ENCODE assay signal across 9 mouse cellular contexts in the genomic region with DNA sequence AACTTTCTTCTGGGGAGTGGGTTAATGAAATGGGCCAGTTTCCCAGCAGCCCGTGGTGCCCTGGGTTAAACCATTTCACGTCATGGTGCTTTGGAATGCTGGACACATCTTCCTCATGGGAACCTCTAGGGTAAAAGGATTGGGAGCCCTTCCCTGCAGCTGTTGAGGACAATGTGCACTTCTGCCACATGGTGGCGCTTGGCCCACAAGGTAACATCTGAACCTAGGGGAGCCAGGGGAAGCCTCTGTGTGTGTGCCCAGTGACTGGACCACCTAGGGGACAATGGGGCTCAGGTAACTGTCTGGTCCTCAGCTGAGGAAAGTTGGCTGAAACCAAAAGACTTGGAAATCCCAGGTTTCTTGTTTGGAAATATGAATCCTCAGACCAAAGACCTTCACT. TPM values are rescaled to one million over a fixed set of nuclear protein-coding genes. Genes with fewer than 3 reads are reported as not detected.
A peak's percentile ranks its signal among the peaks of the same experiment; 100 is the strongest.
DNase-seq lines count a peak whose midpoint lies in the region; ATAC-seq and TF ChIP-seq lines count a peak whose summit lies in the region.
"Had no signal": no experiment of that assay in that cellular context is flagged by ENCODE, and none has a peak within 500 bp of the region (broad histone marks: within the 10 kb centered on the region; RNA-seq: fewer than 3 reads in every experiment).

No protein-coding gene starts in this region.

- H3K4me3 ChIP-seq in hindbrain, embryonic 10.5 days: no peak overlapping the region
- no peak overlapping the region for H3K4me3 ChIP-seq in hindbrain, embryonic 12.5 days
- H3K4me3 ChIP-seq in intestine, embryonic 15.5 days (replicated peaks): no peak overlapping the region
- H3K4me3 ChIP-seq in liver, adult 2 months (ENCODE audit: insufficient read depth, low read depth, low read length): no peak overlapping the region
- no peak overlapping the region for H3K4me3 ChIP-seq in neural tube, embryonic 11.5 days (ENCODE audit: low read depth, low read length)

- WGBS in hindbrain, embryonic 10.5 days: 8% methylated on average over 3 of the region's 3 CpGs
- WGBS in hindbrain, embryonic 12.5 days: 9% methylated on average over 3 of the region's 3 CpGs
- 3% methylated on average over 3 of the region's 3 CpGs for WGBS in intestine, embryonic 15.5 days
- WGBS in liver, adult 2 months: 1% methylated on average over 3 of the region's 3 CpGs
- WGBS in neural tube, embryonic 11.5 days: 3% methylated on average over 3 of the region's 3 CpGs

- TF ChIP-seq POLR2A in liver, adult 2 months (IDR thresholded peaks at IDR 0.05; ENCODE audit: extremely low read depth, insufficient read depth, low read length): no peak

- H3K9ac ChIP-seq in hindbrain, embryonic 12.5 days: no peak overlapping the region
- no peak overlapping the region for H3K9ac ChIP-seq in intestine, embryonic 15.5 days
- H3K9ac ChIP-seq in liver, adult 2 months (ENCODE audit: low read depth, low read length): no peak overlapping the region
- H3K9ac ChIP-seq in neural tube, embryonic 11.5 days (ENCODE audit: low read length): no peak overlapping the region

- no peak overlapping the region for H3K27ac ChIP-seq in hindbrain, embryonic 10.5 days
- H3K27ac ChIP-seq in hindbrain, embryonic 12.5 days: no peak overlapping the region
- H3K27ac ChIP-seq in intestine, embryonic 15.5 days: no peak overlapping the region
- no peak overlapping the region for H3K27ac ChIP-seq in liver, adult 2 months (replicated peaks; ENCODE audit: insufficient read depth, low read depth, low read length)
- no peak overlapping the region for H3K27ac ChIP-seq in neural tube, embryonic 11.5 days (ENCODE audit: low read depth, low read length)
- H3K27ac ChIP-seq: macrophage had no signal

- H3K9me3 ChIP-seq in hindbrain, embryonic 10.5 days: no peaks in the 10 kb centered on the region
- 0 out of 2 replicates have a peak, but pooled peaks cover 3% of the 10 kb centered on the region for H3K9me3 ChIP-seq in hindbrain, embryonic 12.5 days (replicated peaks)
- H3K9me3 ChIP-seq in intestine, embryonic 15.5 days: no peaks in the 10 kb centered on the region
- no peaks in the 10 kb centered on the region for H3K9me3 ChIP-seq in neural tube, embryonic 11.5 days (ENCODE audit: control insufficient read depth, low read length)

- H3K4me1 ChIP-seq in hindbrain, embryonic 10.5 days (replicated peaks): peaks cover 13% of the 10 kb centered on the region; the same call in 1 of the 2 replicates
- H3K4me1 ChIP-seq in hindbrain, embryonic 12.5 days: peaks cover 4% of the 10 kb centered on the region; the same call in 1 of the 2 replicates
- no peaks in the 10 kb centered on the region for H3K4me1 ChIP-seq in intestine, embryonic 15.5 days (replicated peaks)
- no peaks in the 10 kb centered on the region for H3K4me1 ChIP-seq in liver, adult 2 months (ENCODE audit: control insufficient read depth, insufficient read depth, low read length)
- no peaks in the 10 kb centered on the region for H3K4me1 ChIP-seq in neural tube, embryonic 11.5 days (ENCODE audit: control insufficient read depth, insufficient read depth, low read length)

- DNase-seq in hindbrain, embryonic 10.5 days (ENCODE audit: low spot score): peak; percentile 73
- DNase-seq in cerebellum, adult 8-10 months: peak; percentile 69
- peak; percentile 62 to 69 for DNase-seq in frontal cortex, postnatal 25 days (ENCODE audit: low spot score in 2 of 2)
- DNase-seq in liver, adult 2 months (ENCODE audit: extremely low read depth, low read depth, low spot score): peak; percentile 18
- peak; percentile 82 for DNase-seq in neural tube, embryonic 11.5 days (ENCODE audit: low spot score)
- peak; percentile 79 for DNase-seq in splenic B cell, adult 2 months (ENCODE audit: low read depth, low spot score)

- H3K79me2 ChIP-seq in liver, adult 2 months (ENCODE audit: control insufficient read depth, insufficient read depth, low read length): no peaks in the 10 kb centered on the region

- peak; percentile 94 for TF ChIP-seq CTCF in liver, adult 2 months (IDR thresholded peaks at IDR 0.05; ENCODE audit: low read depth, low read length)

- no peaks in the 10 kb centered on the region for H3K27me3 ChIP-seq in hindbrain, embryonic 10.5 days (ENCODE audit: insufficient read depth, poor library complexity, severe bottlenecking)
- H3K27me3 ChIP-seq in hindbrain, embryonic 12.5 days: no peaks in the 10 kb centered on the region
- no peaks in the 10 kb centered on the region for H3K27me3 ChIP-seq in intestine, embryonic 15.5 days (replicated peaks)
- H3K27me3 ChIP-seq in liver, adult 2 months (ENCODE audit: control insufficient read depth, insufficient read depth, low read length): no peaks in the 10 kb centered on the region
- H3K27me3 ChIP-seq in neural tube, embryonic 11.5 days (ENCODE audit: control insufficient read depth, insufficient read depth, low read length): no peaks in the 10 kb centered on the region
- no peaks in the 10 kb centered on the region for H3K27me3 ChIP-seq in splenic B cell, adult 2 months (ENCODE audit: control insufficient read depth, insufficient read depth, low read length, poor library complexity, severe bottlenecking)

- peaks cover 25% of the 10 kb centered on the region; the same call in 1 of the 2 replicates for H3K36me3 ChIP-seq in hindbrain, embryonic 10.5 days
- peaks cover 19% of the 10 kb centered on the region for H3K36me3 ChIP-seq in hindbrain, embryonic 12.5 days
- no peaks in the 10 kb centered on the region for H3K36me3 ChIP-seq in intestine, embryonic 15.5 days
- H3K36me3 ChIP-seq in liver, adult 2 months (ENCODE audit: control insufficient read depth, insufficient read depth, low read length): no peaks in the 10 kb centered on the region
- no peaks in the 10 kb centered on the region for H3K36me3 ChIP-seq in neural tube, embryonic 11.5 days (ENCODE audit: control insufficient read depth, insufficient read depth, low read length)
- no peaks in the 10 kb centered on the region for H3K36me3 ChIP-seq in splenic B cell, adult 2 months (ENCODE audit: control insufficient read depth, insufficient read depth, low read length, poor library complexity, severe bottlenecking)

- no peak for ATAC-seq in hindbrain, embryonic 12.5 days (ENCODE audit: low FRiP score)
- peak; percentile 78 for ATAC-seq in intestine, embryonic 15.5 days
- no peak for ATAC-seq in neural tube, embryonic 11.5 days (ENCODE audit: insufficient read depth, low FRiP score, low TSS enrichment)

- no peak overlapping the region for H3K4me2 ChIP-seq in hindbrain, embryonic 12.5 days (replicated peaks)
- no peak overlapping the region for H3K4me2 ChIP-seq in intestine, embryonic 15.5 days (replicated peaks)
- H3K4me2 ChIP-seq in neural tube, embryonic 11.5 days (ENCODE audit: low read depth): no peak overlapping the region

RNA-seq across cellular contexts. Expression of a gene that starts 12.1 kb away (rescaled TPM):
- polyA plus RNA-seq in hindbrain, embryonic 10.5 days (2016; fragmentation: Nextera tagmentation; extraction: Ambion mirVana): 0.16 TPM in 1 of 2 replicates, not detected in the other
- not detected in 2 replicates for polyA plus RNA-seq in hindbrain, embryonic 12.5 days (2016; fragmentation: Nextera tagmentation; extraction: Ambion mirVana)
- not detected in 2 replicates for polyA plus RNA-seq in intestine, embryonic 15.5 days (2015; fragmentation: Nextera tagmentation; extraction: Ambion mirVana)
- not detected in 2 replicates for total RNA-seq in liver, adult 2 months (2014; rRNA removed)
- polyA plus RNA-seq in liver, adult 2 months (2012; rRNA removed): not detected in 2 replicates
- polyA plus RNA-seq in neural tube, embryonic 11.5 days (2014; fragmentation: Nextera tagmentation; extraction: Ambion mirVana): not detected in 2 replicates
- polyA plus RNA-seq: macrophage had no signal

RNA-seq across cellular contexts. Expression of a gene that starts 46.8 kb away (rescaled TPM):
- not detected in 2 replicates for polyA plus RNA-seq in hindbrain, embryonic 10.5 days (2016; fragmentation: Nextera tagmentation; extraction: Ambion mirVana)
- not detected in 2 replicates for polyA plus RNA-seq in hindbrain, embryonic 12.5 days (2016; fragmentation: Nextera tagmentation; extraction: Ambion mirVana)
- polyA plus RNA-seq in intestine, embryonic 15.5 days (2015; fragmentation: Nextera tagmentation; extraction: Ambion mirVana): 5.4 and 15.2 TPM in 2 replicates
- 1.8 and 7.8 TPM in 2 replicates for total RNA-seq in liver, adult 2 months (2014; rRNA removed)
- not detected in 2 replicates for polyA plus RNA-seq in liver, adult 2 months (2012; rRNA removed)
- polyA plus RNA-seq in neural tube, embryonic 11.5 days (2014; fragmentation: Nextera tagmentation; extraction: Ambion mirVana): 0.26 TPM in 1 of 2 replicates, not detected in the other
- polyA plus RNA-seq: macrophage had no signal

Comparison
In these comparisons a context has a peak if more than half of its experiments do, and no peak if none do; other contexts are left out.
1. DNase-seq: peak in every context shown above with its lines; median percentile 82 in neural tube, embryonic 11.5 days; 79 in splenic B cell, adult 2 months; 73 in hindbrain, embryonic 10.5 days; 69 in cerebellum, adult 8-10 months; 66 in frontal cortex, postnatal 25 days; 18 in liver, adult 2 months.